Mouse (Mus musculus) forebrain, postnatal 0 days (tissue): ENCODE results near the gene Stat3. TPM values are rescaled to one million over a fixed set of nuclear protein-coding genes. Genes with fewer than 3 reads are reported as not detected.

ENCODE experiments used
- ATAC-seq: fragments of 200-750 bp; cut with Nextera tagmentation; 2 replicates; pipeline ENCODE4 v1.8.0; 2017; ENCODE audit warnings: mild to moderate bottlenecking, moderate library complexity
- DNase-seq: peaks from one replicate; pipeline ENCODE4 v3.0.0-alpha.2; 2015
- H3K27ac ChIP-seq: fragments of 300-500 bp; sonication (generic); 2 replicates; pipeline ENCODE4 v1.5.1; 2014; ENCODE audit warnings: low read depth, mild to moderate bottlenecking, antibody characterized with exemption, low read length, moderate library complexity, mixed read lengths
- H3K27me3 ChIP-seq: fragments of 300-500 bp; sonication (generic); 2 replicates; pipeline ENCODE4 v1.6.1; 2014; ENCODE audit warnings: mild to moderate bottlenecking, low read length, mixed read lengths; ENCODE audit not compliant: insufficient read depth
- H3K36me3 ChIP-seq: fragments of 300-500 bp; sonication (generic); 2 replicates; pipeline ENCODE4 v1.6.1; 2014; ENCODE audit warnings: mild to moderate bottlenecking, moderate library complexity; ENCODE audit not compliant: insufficient read depth
- H3K4me1 ChIP-seq: fragments of 300-500 bp; sonication (generic); 2 replicates; pipeline ENCODE4 v1.6.1; 2014; ENCODE audit warnings: antibody characterized with exemption; ENCODE audit not compliant: insufficient read depth
- H3K4me2 ChIP-seq: fragments of 300-500 bp; sonication (generic); 2 replicates; pipeline ENCODE4 v1.6.1; 2014; ENCODE audit warnings: low read depth, mild to moderate bottlenecking, moderate library complexity
- H3K4me3 ChIP-seq: fragments of 300-500 bp; sonication (generic); 2 replicates; pipeline ENCODE4 v1.5.1; 2014; ENCODE audit warnings: low read depth, low read length, mixed read lengths
- H3K9ac ChIP-seq: fragments of 300-500 bp; sonication (generic); 2 replicates; pipeline ENCODE4 v1.6.1; 2014; ENCODE audit warnings: mild to moderate bottlenecking
- H3K9me3 ChIP-seq: fragments of 300-500 bp; sonication (generic); 2 replicates; pipeline ENCODE4 v1.6.1; 2016; ENCODE audit warnings: low read length
- CTCF ChIP-seq: sonication (generic); IDR thresholded peaks from 2 replicates; pipeline ENCODE4 v1.5.1; 2016; ENCODE audit warnings: antibody characterized with exemption, control low read depth, low read depth
- WGBS: fragments of 180-500 bp; shearing (Covaris S2); extraction: QIAGEN DNeasy Blood & Tissue Kit; methylation state at CpG from one replicate; pipeline ENCODE4 v1.1.7; 2014; 5-methylcytosine and 5-hydroxymethylcytosine counted together
- polyA plus RNA-seq: library from polyadenylated mRNA; unstranded; fragments of >200 nt; fragmentation: Nextera tagmentation; extraction: Ambion mirVana; gene quantifications from 2 replicates; pipeline ENCODE4 v1.2.1, GENCODE M21; 2015
- total RNA-seq: library from RNA; depleted of rRNA; stranded (reverse); fragments of >200 nt; gene quantifications from 2 replicates; pipeline ENCODE4 v1.2.3, GENCODE M21; 2014

Stat3 gene
- total and polyA plus RNA-seq, 2 experiments from 2014 or later, result 31.2 to 42.5 TPM

DNA sequence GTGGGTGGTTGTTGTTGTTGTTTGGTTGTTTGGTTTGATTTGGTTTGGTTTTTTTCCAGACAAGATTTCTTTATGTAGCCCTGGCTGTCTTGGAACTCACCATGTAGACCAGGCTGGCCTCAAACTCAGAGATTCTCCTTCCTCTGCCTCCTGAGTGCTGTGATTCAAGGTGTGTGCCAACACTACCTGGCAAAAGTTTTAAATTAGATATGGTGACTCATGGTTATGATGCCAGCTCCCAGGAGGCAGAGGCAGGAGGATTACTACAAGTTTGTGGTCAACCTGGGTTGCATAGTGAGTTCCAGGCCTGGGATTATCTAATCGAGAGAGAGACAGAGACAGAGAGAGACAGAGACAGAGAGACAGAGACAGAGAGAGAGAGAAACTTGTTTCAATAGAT, 41.1 kb upstream of the Stat3 start:
- no peak overlapping the region for H3K4me3 ChIP-seq
- H3K9me3 ChIP-seq, result no peaks in the 10 kb centered on the region
- H3K4me1 ChIP-seq, result no peaks in the 10 kb centered on the region
- ATAC-seq (no peak), DNase-seq (no peak)
- no peak overlapping the region for H3K9ac ChIP-seq
- no peak overlapping the region for H3K27ac ChIP-seq
- 91% methylated on average over 1 of the region's 1 CpGs for WGBS
- no peak for TF ChIP-seq CTCF
- H3K36me3 ChIP-seq, result no peaks in the 10 kb centered on the region
- no peak overlapping the region for H3K4me2 ChIP-seq
- H3K27me3 ChIP-seq, result 0 out of 2 replicates have a peak, but pooled peaks cover 4% of the 10 kb centered on the region

DNA sequence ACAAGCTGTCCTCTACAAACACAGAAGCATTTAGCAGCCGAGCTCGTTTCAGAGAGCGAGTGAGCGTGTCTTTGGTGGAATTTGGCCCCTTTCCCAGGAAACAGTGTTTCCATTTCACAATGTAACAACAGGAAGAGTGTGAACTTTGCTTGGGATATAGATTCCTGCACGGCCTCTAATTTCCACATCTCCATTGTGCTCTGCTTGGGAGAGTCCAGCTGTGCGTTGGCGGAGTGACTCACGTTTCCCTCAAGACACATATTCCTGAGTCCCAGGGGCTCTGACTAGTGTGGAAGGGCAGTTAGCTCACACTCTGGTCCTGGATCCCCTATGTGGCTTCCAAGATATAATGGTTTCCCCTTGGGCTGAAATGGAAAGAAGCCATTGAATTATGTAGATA, 40.5 kb upstream of the Stat3 start:
- no peak overlapping the region for H3K4me3 ChIP-seq
- 32% methylated on average over 8 of the region's 8 CpGs for WGBS
- TF ChIP-seq CTCF, result no peak

DNA sequence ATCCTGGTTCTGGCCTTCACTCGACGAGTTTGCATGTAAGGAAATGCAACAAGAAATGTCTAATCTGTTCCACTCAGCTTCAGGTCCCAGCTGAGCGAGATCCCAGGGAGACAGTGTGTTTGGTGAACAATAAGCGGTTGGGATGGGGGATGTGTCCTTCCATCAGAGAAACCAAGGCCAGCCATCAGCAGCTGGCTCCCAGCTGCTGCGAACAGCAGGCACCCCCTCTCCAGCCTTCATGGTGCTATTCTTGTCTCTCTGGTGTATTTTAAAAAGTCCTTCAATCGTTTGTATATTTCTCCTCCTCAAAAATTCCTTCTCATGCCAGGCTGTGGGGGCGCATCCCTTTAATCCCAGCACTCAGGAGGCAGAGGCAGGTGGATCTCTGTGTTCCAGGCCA, 35.9 kb upstream of the Stat3 start:
- TF ChIP-seq CTCF, result no peak
- peaks cover 2% of the 10 kb centered on the region; the same call in 1 of the 2 replicates for H3K4me1 ChIP-seq
- 78% methylated on average over 7 of the region's 7 CpGs for whole genome bisulfite sequencing
- no peak overlapping the region for H3K4me2 ChIP-seq
- H3K9ac ChIP-seq, result no peak overlapping the region
- ATAC-seq (no peak), DNase-seq (no peak)
- H3K27me3 ChIP-seq, result peaks cover 29% of the 10 kb centered on the region
- no peak overlapping the region for H3K27ac ChIP-seq
- no peaks in the 10 kb centered on the region for H3K36me3 ChIP-seq
- H3K4me3 ChIP-seq, result no peak overlapping the region
- H3K9me3 ChIP-seq, result no peaks in the 10 kb centered on the region

More for the DNA sequence above, 40.5 kb upstream of the Stat3 start:
- Histone ChIP-seq H3K4me2 (no peak overlapping the region), H3K9ac (no peak overlapping the region), H3K4me1 (no peaks in the 10 kb centered on the region), H3K27ac (no peak overlapping the region), H3K27me3 (0 out of 2 replicates have a peak, but pooled peaks cover 4% of the 10 kb centered on the region), H3K36me3 (no peaks in the 10 kb centered on the region), H3K9me3 (no peaks in the 10 kb centered on the region)
- no peak for DNase-seq
- no peak for ATAC-seq

DNA sequence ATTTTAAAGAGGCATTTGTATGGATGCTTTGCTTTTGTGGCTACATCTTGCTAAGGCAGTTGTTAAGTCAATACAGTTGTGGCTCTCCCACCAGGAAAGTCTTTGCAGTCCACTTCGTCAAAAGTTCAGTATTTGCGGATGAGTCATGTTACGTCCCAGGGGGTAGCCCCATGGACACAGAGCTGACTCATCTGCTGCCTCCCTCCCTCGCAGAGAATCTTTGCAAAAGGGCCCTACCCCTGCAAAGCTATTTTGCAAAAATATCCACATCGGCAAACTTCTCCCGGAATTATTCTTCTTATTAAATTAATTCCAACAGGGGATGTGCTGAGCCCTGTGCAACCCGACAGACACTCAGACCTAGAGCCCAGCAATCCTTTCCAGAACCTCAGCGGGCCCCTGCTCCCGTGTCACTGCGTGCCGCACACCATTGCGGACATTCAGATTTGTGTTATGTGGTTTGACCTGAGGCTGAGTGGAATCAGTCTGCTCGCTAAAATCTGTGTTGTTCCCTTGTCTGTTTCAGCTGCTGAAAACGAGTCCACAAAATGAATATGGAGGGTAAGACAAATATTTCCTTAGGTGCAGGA, 35.1 kb upstream of the Stat3 start:
- no peak overlapping the region for H3K27ac ChIP-seq
- no peak overlapping the region for H3K4me3 ChIP-seq
- no peaks in the 10 kb centered on the region for H3K36me3 ChIP-seq
- 76% methylated on average over 14 of the region's 14 CpGs for WGBS
- no peak for TF ChIP-seq CTCF
- H3K4me1 ChIP-seq, result peaks cover 6% of the 10 kb centered on the region; the same call in 1 of the 2 replicates
- ATAC-seq (no peak), DNase-seq (no peak)
- H3K9me3 ChIP-seq, result no peaks in the 10 kb centered on the region
- H3K27me3 ChIP-seq, result peaks cover 36% of the 10 kb centered on the region
- no peak overlapping the region for H3K4me2 ChIP-seq
- no peak overlapping the region for H3K9ac ChIP-seq

DNA sequence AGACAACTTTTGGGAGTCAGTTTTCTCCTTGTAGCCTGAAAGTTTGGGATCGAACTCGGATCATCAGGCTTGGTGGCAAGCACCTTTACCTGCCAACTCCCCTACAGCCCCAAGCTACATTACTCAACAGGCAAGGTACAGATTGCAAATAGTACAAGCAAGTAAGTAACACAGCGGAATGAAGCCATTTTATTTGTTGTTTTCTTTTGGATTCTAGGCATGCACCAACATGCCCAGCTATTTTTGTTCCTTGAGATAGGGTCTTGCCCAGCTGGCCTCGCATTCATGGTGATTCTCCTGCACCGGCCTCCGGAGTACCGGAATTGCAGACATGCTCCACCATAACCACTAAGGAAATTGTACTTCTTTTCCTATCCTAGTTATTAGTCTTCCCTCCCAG, 33.9 kb upstream of the Stat3 start:
- no peaks in the 10 kb centered on the region for H3K9me3 ChIP-seq
- H3K4me2 ChIP-seq, result no peak overlapping the region
- H3K4me1 ChIP-seq, result peaks cover 6% of the 10 kb centered on the region; the same call in 1 of the 2 replicates
- WGBS, result 94% methylated on average over 7 of the region's 7 CpGs
- no peak overlapping the region for H3K9ac ChIP-seq
- ATAC-seq, result no peak
- no peak overlapping the region for H3K27ac ChIP-seq
- H3K4me3 ChIP-seq, result no peak overlapping the region
- TF ChIP-seq CTCF, result no peak
- peaks cover 49% of the 10 kb centered on the region for H3K27me3 ChIP-seq
- DNase-seq, result no peak
- H3K36me3 ChIP-seq, result no peaks in the 10 kb centered on the region

DNA sequence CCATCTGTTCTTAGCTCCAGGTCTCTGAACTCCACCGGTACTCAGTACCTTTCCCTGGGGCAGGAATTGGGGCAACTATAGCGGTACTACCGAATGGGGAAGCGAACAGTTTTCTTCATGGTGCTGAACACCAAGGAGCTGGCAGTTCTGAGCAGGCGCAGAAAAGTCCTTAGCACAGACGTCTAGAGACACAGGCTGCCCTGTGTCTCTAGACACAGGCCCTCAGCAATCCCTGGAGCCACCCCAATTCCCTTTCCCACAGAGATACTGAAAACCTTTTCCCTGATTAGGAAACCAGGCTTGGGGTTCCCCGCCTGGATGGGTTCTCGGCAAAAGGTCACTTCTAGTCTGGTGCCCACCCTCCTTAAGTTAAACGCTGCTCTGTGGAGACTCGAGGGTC, 32.1 kb upstream of the Stat3 start:
- no peak for ATAC-seq
- H3K4me1 ChIP-seq, result peaks cover 6% of the 10 kb centered on the region; the same call in 1 of the 2 replicates
- no peak overlapping the region for H3K4me2 ChIP-seq
- no peak overlapping the region for H3K27ac ChIP-seq
- H3K4me3 ChIP-seq, result no peak overlapping the region
- H3K36me3 ChIP-seq, result no peaks in the 10 kb centered on the region
- peaks cover 60% of the 10 kb centered on the region for H3K27me3 ChIP-seq
- no peak overlapping the region for H3K9ac ChIP-seq
- TF ChIP-seq CTCF, result no peak
- no peaks in the 10 kb centered on the region for H3K9me3 ChIP-seq
- WGBS, result 71% methylated on average over 10 of the region's 10 CpGs
- no peak for DNase-seq

DNA sequence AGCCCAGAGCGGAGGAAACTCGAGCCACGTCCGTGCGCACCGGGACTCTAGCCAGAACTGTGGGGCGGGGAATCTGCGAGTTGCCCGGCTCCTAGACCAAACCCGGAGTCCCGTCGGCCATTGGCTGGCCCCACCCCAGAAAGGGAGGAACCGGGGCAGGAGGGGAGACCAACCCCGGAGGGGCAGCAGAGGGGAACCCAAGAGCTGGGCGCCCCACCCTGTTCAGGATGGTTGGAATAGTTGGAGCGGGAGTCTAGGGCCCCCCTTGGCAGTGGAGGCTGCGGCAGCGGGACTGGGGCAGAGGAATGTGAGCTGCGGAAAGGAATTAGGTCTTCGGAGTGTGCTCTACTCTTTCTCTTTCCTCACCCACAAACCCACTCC, 31.2 kb upstream of the Stat3 start, which contains the start of gene Cavin1:
Gene Cavin1 (minus strand): TSS at position 331 of the 381 bp plus-strand sequence.
- Histone ChIP-seq H3K9me3 (no peaks in the 10 kb centered on the region), H3K36me3 (no peaks in the 10 kb centered on the region), H3K27ac (no peak within 1 kb of the TSS), H3K4me1 (peaks cover 6% of the 10 kb centered on the region; the same call in 1 of the 2 replicates), H3K9ac (peak within 1 kb of the TSS; percentile 28; the same call in 1 of the 2 replicates), H3K4me3 (peak within 1 kb of the TSS; percentile 34), H3K27me3 (peaks cover 64% of the 10 kb centered on the region), H3K4me2 (peak within 1 kb of the TSS; percentile 50)
- ATAC-seq, result peak; percentile 51
- DNase-seq, result peak; percentile 51
- WGBS, result 3% methylated on average over 20 of the region's 20 CpGs
- no peak for TF ChIP-seq CTCF
